Mouse (Mus musculus) hindbrain, embryonic 12.5 days (tissue): ENCODE results near the gene Loxl3. TPM values are rescaled to one million over a fixed set of nuclear protein-coding genes. Genes with fewer than 3 reads are reported as not detected.

Experiments
- ATAC-seq: fragments of 200-750 bp; cut with Nextera tagmentation; 2 replicates; pipeline ENCODE4 v1.8.0; 2017; ENCODE audit warnings: moderate TSS enrichment; ENCODE audit not compliant: low FRiP score
- H3K27ac ChIP-seq: fragments of 300-500 bp; sonication (generic); 2 replicates; pipeline ENCODE4 v1.5.1; 2016; ENCODE audit warnings: mild to moderate bottlenecking
- H3K27me3 ChIP-seq: fragments of 300-500 bp; sonication (generic); 2 replicates; pipeline ENCODE4 v1.6.1; 2016; ENCODE audit warnings: mild to moderate bottlenecking
- H3K36me3 ChIP-seq: fragments of 300-500 bp; sonication (generic); 2 replicates; pipeline ENCODE4 v1.6.1; 2016; ENCODE audit warnings: mild to moderate bottlenecking
- H3K4me1 ChIP-seq: fragments of 300-500 bp; sonication (generic); 2 replicates; pipeline ENCODE4 v1.6.1; 2016
- H3K4me2 ChIP-seq: fragments of 300-500 bp; sonication (generic); replicated peaks from 2 replicates; pipeline ENCODE4 v1.6.1; 2016; ENCODE audit warnings: mild to moderate bottlenecking
- H3K4me3 ChIP-seq: fragments of 300-500 bp; sonication (generic); 2 replicates; pipeline ENCODE4 v1.5.1; 2016; ENCODE audit warnings: mild to moderate bottlenecking
- H3K9ac ChIP-seq: fragments of 300-500 bp; sonication (generic); 2 replicates; pipeline ENCODE4 v1.6.1; 2016; ENCODE audit warnings: mild to moderate bottlenecking, moderate library complexity
- H3K9me3 ChIP-seq: fragments of 300-500 bp; sonication (generic); replicated peaks from 2 replicates; pipeline ENCODE4 v1.6.1; 2016; ENCODE audit warnings: mild to moderate bottlenecking
- WGBS: fragments of 180-500 bp; shearing (Covaris S2); methylation state at CpG from one replicate; pipeline ENCODE4 v1.1.7; 2016; 5-methylcytosine and 5-hydroxymethylcytosine counted together
- polyA plus RNA-seq: library from polyadenylated mRNA; unstranded; fragments of >200 nt; fragmentation: Nextera tagmentation; extraction: Ambion mirVana; gene quantifications from 2 replicates; pipeline ENCODE4 v1.2.1, GENCODE M21; 2016

Loxl3 gene
- polyA plus RNA-seq, 1 experiment from 2014 or later: 16.8 TPM

DNA sequence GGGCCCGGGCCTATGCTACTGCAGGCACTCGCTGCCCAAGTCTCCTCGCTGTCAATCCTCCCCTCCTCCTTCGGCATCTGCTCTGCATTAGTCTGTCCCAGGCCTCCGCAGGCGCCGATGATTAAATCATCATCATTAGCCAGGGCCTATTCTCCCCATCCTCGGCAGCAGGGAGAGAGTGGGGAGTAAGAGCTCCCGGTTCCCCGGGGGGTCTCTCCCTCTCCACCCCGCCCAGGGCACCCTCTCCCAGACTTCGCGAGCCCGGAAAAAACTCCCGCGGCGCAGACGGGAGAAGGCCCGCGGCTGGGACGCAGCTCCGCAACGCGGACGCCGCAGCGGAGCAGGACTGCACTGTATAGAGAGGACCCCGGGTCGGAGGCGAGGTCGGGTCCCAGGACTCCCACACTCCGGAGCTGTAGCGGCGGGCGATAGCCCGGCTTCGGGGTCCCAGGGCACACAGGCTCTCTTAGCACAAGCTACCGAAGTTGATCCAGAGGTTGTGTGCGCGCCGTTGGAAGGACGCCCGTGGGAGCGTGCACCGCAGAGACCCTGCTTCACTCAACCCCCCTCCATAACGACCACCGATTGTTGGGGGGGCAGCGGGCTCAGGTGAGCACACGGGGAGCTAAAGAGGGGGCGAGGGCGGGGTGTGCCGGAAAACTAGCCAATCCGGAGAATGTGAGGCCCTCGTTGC is 43.8 kb downstream of the Loxl3 start, which contains the start of gene Pcgf1:
Gene Pcgf1, plus strand, starts transcription at position 240 of the 694 bp plus-strand sequence.
- WGBS: under 1% methylated on average over 54 of the region's 54 CpGs
- peak within 1 kb of the TSS; percentile 97 for H3K4me2 ChIP-seq
- H3K9me3 ChIP-seq: no peaks in the 10 kb centered on the region
- H3K36me3 ChIP-seq: peaks cover 22% of the 10 kb centered on the region
- H3K27ac ChIP-seq: peak within 1 kb of the TSS; percentile 84
- H3K4me1 ChIP-seq: peaks cover 21% of the 10 kb centered on the region
- peaks cover 56% of the 10 kb centered on the region for H3K27me3 ChIP-seq
- peak within 1 kb of the TSS; percentile 84 for H3K9ac ChIP-seq
- peak; percentile 88 for ATAC-seq
- peak within 1 kb of the TSS; percentile 69 for H3K4me3 ChIP-seq

GRCm38 (mm10) chr6:83078324-83078858 is 44.4 kb downstream of the Loxl3 start:
- peak; percentile 93 for ATAC-seq
- Histone ChIP-seq H3K9me3 (no peaks in the 10 kb centered on the region), H3K4me3 (peak overlapping the region; percentile 69), H3K27ac (peak overlapping the region; percentile 84), H3K27me3 (peaks cover 56% of the 10 kb centered on the region), H3K36me3 (peaks cover 22% of the 10 kb centered on the region), H3K4me1 (peaks cover 21% of the 10 kb centered on the region), H3K9ac (peak overlapping the region; percentile 84), H3K4me2 (peak overlapping the region; percentile 97)
- under 1% methylated on average over 46 of the region's 46 CpGs for WGBS

GRCm38 (mm10) chr6:83080210-83080609 is 46.2 kb downstream of the Loxl3 start:
- H3K9me3 ChIP-seq: no peaks in the 10 kb centered on the region
- H3K4me1 ChIP-seq: peaks cover 30% of the 10 kb centered on the region
- H3K36me3 ChIP-seq: peaks cover 22% of the 10 kb centered on the region
- H3K9ac ChIP-seq: no peak overlapping the region
- H3K4me2 ChIP-seq: no peak overlapping the region
- no peak for ATAC-seq
- no peak overlapping the region for H3K4me3 ChIP-seq
- no peak overlapping the region for H3K27ac ChIP-seq
- H3K27me3 ChIP-seq: peaks cover 56% of the 10 kb centered on the region
- 90% methylated on average over 5 of the region's 5 CpGs for WGBS

GRCm38 (mm10) chr6:83083497-83083896 is 49.5 kb downstream of the Loxl3 start:
- ATAC-seq: no peak
- Histone ChIP-seq H3K36me3 (peaks cover 22% of the 10 kb centered on the region), H3K4me1 (peaks cover 36% of the 10 kb centered on the region), H3K27ac (no peak overlapping the region), H3K9ac (0 out of 2 replicates have a peak overlapping the region, but pooled peaks have one; percentile 23), H3K4me3 (no peak overlapping the region), H3K9me3 (no peaks in the 10 kb centered on the region), H3K27me3 (peaks cover 69% of the 10 kb centered on the region), H3K4me2 (no peak overlapping the region)
- 7% methylated on average over 5 of the region's 5 CpGs for WGBS

DNA sequence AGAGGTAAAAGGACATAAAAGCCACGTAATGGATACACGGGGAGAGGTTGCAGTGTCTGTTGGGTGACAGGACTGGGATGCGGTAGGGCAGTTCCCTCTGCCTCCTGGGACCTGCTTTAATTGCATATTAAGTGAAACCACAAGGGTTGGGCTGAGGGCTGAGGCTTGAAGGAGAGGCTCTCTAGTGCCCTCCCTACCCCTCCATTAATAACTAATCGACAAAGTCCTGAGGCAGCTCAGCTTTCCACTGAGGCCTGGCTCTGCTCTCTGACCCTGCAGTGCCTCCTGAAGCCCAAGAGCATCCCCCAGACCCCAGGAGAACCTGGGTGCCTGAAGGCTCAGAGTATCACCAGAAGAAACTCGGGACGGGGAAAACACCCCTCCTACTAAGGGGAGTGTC is 50.5 kb downstream of the Loxl3 start:
- Histone ChIP-seq H3K27ac (no peak overlapping the region), H3K4me2 (no peak overlapping the region), H3K27me3 (peaks cover 78% of the 10 kb centered on the region), H3K9ac (no peak overlapping the region), H3K36me3 (peaks cover 22% of the 10 kb centered on the region), H3K9me3 (no peaks in the 10 kb centered on the region), H3K4me3 (no peak overlapping the region), H3K4me1 (peaks cover 29% of the 10 kb centered on the region)
- no peak for ATAC-seq
- WGBS: 4% methylated on average over 6 of the region's 6 CpGs

DNA sequence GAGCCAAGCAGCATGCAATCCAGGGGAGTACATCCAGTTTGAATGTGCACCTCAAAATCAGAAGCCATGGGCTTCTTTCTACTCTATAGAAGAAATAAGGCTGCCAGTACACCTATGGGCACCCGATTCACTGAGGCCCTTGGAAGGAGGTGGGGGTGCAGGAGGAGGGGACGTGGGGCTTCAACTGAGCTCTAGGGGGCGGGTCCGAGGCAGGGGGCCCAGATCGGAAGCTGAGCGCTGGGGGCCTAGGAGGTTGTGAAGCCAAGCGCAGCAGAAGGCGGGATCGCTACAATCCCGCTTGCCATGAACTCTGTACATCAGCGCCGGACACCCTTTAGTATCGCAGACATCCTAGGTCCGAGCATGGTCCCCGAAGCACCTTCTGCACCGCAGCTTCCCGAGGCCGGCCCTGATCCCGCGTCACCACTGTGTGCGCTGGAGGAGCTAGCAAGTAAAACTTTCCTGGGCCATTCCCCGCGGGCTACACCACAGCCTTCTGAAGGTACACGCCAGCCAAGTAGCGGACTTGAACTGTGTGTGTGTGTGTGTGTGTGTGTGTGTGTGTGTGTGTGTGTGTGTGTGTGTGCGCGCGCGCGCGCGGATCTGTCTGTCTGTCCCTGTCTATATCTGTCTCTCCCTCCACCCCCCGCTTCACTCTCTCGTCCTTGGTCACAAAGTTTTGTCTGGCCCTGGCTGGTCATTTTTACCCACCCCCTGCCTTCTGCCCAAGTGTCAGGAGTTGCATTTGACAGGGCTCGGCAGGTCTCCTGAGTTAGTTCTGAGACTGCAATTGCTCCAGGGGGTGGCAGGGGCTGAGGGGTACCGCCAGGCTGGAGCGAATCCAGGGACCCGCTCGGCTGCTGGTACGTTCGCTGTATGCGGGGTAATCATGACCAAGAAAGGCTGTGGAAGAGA is 52.4 kb downstream of the Loxl3 start, which contains the start of gene Lbx2:
Gene Lbx2, plus strand, starts transcription at position 247 of the 915 bp plus-strand sequence.
- WGBS: 3% methylated on average over 42 of the region's 42 CpGs
- H3K36me3 ChIP-seq: peaks cover 5% of the 10 kb centered on the region
- no peak for ATAC-seq
- H3K4me1 ChIP-seq: peaks cover 21% of the 10 kb centered on the region
- no peak within 1 kb of the TSS for H3K27ac ChIP-seq
- no peak within 1 kb of the TSS for H3K9ac ChIP-seq
- peak within 1 kb of the TSS; percentile 40 for H3K4me2 ChIP-seq
- no peaks in the 10 kb centered on the region for H3K9me3 ChIP-seq
- peaks cover 94% of the 10 kb centered on the region for H3K27me3 ChIP-seq
- no peak within 1 kb of the TSS for H3K4me3 ChIP-seq

- Histone ChIP-seq H3K27me3 (peaks cover 89% of the 10 kb centered on the region), H3K27ac (no peak overlapping the region), H3K4me1 (peaks cover 21% of the 10 kb centered on the region), H3K4me2 (peak overlapping the region; percentile 40), H3K9me3 (no peaks in the 10 kb centered on the region), H3K36me3 (no peaks in the 10 kb centered on the region), H3K9ac (no peak overlapping the region), H3K4me3 (peak overlapping the region; percentile 18)
- WGBS: 2% methylated on average over 47 of the region's 47 CpGs
- no peak for ATAC-seq
Measured at GRCm38 (mm10) chr6:83087205-83087925, 53.4 kb downstream of the Loxl3 start.

DNA sequence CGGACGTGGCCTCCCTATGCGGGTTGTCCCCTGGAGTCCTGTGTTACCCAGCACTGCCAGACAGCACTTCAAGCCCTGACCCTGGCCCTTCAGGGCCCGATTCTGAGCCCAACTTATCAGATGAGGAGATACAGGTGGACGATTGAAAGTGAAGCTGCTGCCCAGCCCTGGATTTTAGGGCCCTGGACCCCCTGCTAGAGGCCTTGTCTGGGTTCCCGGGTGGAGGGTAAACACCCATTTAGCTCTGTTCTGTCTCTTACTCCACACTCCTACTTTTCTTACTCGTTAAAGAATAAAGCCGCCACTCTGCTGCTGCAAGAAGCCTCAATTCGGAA is 53.9 kb downstream of the Loxl3 start:
- H3K9ac ChIP-seq: no peak overlapping the region
- ATAC-seq: no peak
- H3K4me2 ChIP-seq: peak overlapping the region; percentile 40
- peak overlapping the region; percentile 18 for H3K4me3 ChIP-seq
- no peaks in the 10 kb centered on the region for H3K9me3 ChIP-seq
- 6% methylated on average over 9 of the region's 9 CpGs for WGBS
- no peak overlapping the region for H3K27ac ChIP-seq
- H3K27me3 ChIP-seq: peaks cover 89% of the 10 kb centered on the region
- no peaks in the 10 kb centered on the region for H3K36me3 ChIP-seq
- H3K4me1 ChIP-seq: peaks cover 21% of the 10 kb centered on the region

DNA sequence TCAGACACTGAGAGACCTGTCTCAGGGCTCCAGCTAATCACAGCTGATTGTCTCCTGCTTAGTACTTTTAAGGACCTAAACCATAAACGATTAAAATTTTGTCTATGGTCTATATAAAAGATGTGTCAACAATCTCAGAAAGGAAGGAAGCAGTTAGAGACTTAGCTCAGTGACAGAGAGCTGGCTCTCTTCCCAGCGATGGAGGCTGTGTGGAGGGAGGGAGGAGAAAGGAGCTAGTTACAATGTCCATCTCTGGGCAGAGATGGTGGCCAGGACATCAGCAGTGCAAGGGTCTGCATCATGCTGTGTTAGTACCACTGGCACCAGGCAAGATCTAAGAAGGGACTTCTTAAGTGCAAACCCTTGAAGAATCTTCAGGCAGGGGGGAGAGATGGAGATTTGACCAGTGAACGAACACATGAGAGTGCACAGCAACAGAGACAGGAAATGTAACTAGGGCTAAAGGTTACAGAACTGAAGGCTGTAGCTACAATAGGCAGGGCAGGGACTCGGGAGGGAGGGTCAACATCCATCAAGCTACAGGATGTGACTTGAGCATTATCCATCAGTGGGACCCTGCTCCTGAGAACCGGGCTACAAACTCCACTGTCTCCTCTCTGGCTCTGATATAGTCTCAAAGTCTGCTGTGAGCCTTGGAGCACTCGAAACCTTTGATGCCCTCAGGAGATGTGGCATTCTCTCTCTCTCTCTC is 58.6 kb downstream of the Loxl3 start:
- H3K36me3 ChIP-seq: no peaks in the 10 kb centered on the region
- 0 out of 2 replicates have a peak, but pooled peaks cover 3% of the 10 kb centered on the region for H3K9me3 ChIP-seq
- H3K27me3 ChIP-seq: peaks cover 52% of the 10 kb centered on the region
- no peak overlapping the region for H3K9ac ChIP-seq
- H3K4me2 ChIP-seq: no peak overlapping the region
- no peak overlapping the region for H3K4me3 ChIP-seq
- WGBS: 40% methylated on average over 6 of the region's 6 CpGs
- no peak for ATAC-seq
- no peak overlapping the region for H3K27ac ChIP-seq
- H3K4me1 ChIP-seq: peaks cover 2% of the 10 kb centered on the region; the same call in 1 of the 2 replicates

DNA sequence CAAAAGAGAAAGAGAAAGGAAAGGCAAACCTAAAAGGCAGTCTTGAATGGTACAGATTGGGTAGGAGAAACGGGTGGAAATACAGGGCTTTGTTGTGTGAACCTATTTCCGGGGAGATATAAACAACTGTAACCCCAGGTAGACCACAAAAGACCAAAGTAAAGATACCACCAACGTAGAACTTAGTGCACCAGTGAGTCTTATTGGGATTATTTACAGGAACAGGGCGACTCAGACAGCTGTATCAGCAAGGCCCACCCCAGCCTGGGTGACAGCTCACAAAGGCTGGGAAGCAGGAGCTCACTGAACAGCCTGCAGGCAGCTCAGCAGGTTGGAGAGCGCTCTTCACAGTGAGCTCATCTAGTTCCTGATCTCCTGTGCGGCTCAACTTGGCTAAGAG is 62.0 kb downstream of the Loxl3 start:
- ATAC-seq: no peak
- no peaks in the 10 kb centered on the region for H3K36me3 ChIP-seq
- no peak overlapping the region for H3K4me2 ChIP-seq
- no peak overlapping the region for H3K9ac ChIP-seq
- peaks cover 3% of the 10 kb centered on the region; the same call in 1 of the 2 replicates for H3K4me1 ChIP-seq
- H3K4me3 ChIP-seq: no peak overlapping the region
- H3K27me3 ChIP-seq: peaks cover 28% of the 10 kb centered on the region
- WGBS: 48% methylated on average over 6 of the region's 6 CpGs
- no peak overlapping the region for H3K27ac ChIP-seq
- H3K9me3 ChIP-seq: 0 out of 2 replicates have a peak, but pooled peaks cover 3% of the 10 kb centered on the region

DNA sequence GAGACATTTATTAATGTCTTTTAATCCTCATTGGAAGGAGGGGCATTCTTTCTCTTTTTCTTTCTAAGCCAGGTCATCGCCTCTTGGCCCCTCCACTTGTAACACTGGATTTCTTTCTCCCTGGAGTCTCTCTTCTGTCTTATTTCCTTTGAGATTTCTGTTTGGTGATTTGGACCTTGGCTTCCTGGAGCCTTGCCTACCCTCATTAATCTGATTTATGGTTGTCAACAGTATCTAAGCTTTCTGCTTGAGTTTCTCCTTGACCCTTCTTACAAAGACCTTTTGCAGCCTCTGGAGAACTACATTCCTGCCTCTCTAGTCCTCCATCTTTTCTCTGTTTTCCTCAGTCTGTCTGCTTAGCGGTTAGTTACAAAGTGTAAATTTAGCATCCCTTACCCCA is 64.4 kb downstream of the Loxl3 start:
- H3K4me3 ChIP-seq: no peak overlapping the region
- no peak overlapping the region for H3K4me2 ChIP-seq
- H3K9me3 ChIP-seq: 0 out of 2 replicates have a peak, but pooled peaks cover 3% of the 10 kb centered on the region
- H3K9ac ChIP-seq: no peak overlapping the region
- ATAC-seq: no peak
- H3K36me3 ChIP-seq: no peaks in the 10 kb centered on the region
- H3K27me3 ChIP-seq: peaks cover 25% of the 10 kb centered on the region
- 82% methylated on average over 2 of the region's 2 CpGs for WGBS
- H3K4me1 ChIP-seq: peaks cover 19% of the 10 kb centered on the region
- H3K27ac ChIP-seq: no peak overlapping the region
